Mouse (Mus musculus) embryo, embryonic 11.5 days (tissue): ENCODE data around the gene Lag3.
A peak's percentile ranks its signal among the peaks of the same experiment; 100 is the strongest.

Experiments used
- DNase-seq: peaks from one replicate; pipeline ENCODE4 v3.0.0-alpha.2; 2012; ENCODE audit warnings: low read depth, low spot score

Gene Lag3

GRCm38 (mm10) chr6:124920318-124921085 is 9.0 kb upstream of the Lag3 start:
- DNase-seq, result no peak

GRCm38 (mm10) chr6:124919695-124920317 is 8.3 kb upstream of the Lag3 start, which contains the start of gene Ptms:
Ptms (minus strand) TSS chr6:124920103.
- DNase-seq, result peak; percentile 92

GRCm38 (mm10) chr6:124918890-124919627 is 7.6 kb upstream of the Lag3 start:
- DNase-seq, result no peak

GRCm38 (mm10) chr6:124918331-124918690 is 6.8 kb upstream of the Lag3 start:
- DNase-seq, result no peak

GRCm38 (mm10) chr6:124917518-124918330 is 6.2 kb upstream of the Lag3 start:
- DNase-seq, result peak; percentile 82

- DNase-seq, result peak; percentile 79
Observed at GRCm38 (mm10) chr6:124916695-124917517, 5.4 kb upstream of the Lag3 start.

- no peak for DNase-seq
Observed at GRCm38 (mm10) chr6:124915942-124916694, 4.6 kb upstream of the Lag3 start.

- DNase-seq, result no peak
Observed at GRCm38 (mm10) chr6:124915160-124915941, 3.8 kb upstream of the Lag3 start.

GRCm38 (mm10) chr6:124914511-124914910 is 3.0 kb upstream of the Lag3 start:
- no peak for DNase-seq

GRCm38 (mm10) chr6:124913721-124914285 is 2.3 kb upstream of the Lag3 start:
- DNase-seq, result no peak

GRCm38 (mm10) chr6:124913214-124913613 is 1.7 kb upstream of the Lag3 start:
- no peak for DNase-seq

GRCm38 (mm10) chr6:124910032-124910431 is 1.5 kb downstream of the Lag3 start:
- no peak for DNase-seq

- DNase-seq, result no peak
Observed at GRCm38 (mm10) chr6:124907767-124908166, 3.7 kb downstream of the Lag3 start.

GRCm38 (mm10) chr6:124904991-124905860 is 6.3 kb downstream of the Lag3 start:
- DNase-seq, result no peak

- peak; percentile 72 for DNase-seq
Observed at GRCm38 (mm10) chr6:124904161-124904981, 7.1 kb downstream of the Lag3 start.

- peak; percentile 89 for DNase-seq
Observed at GRCm38 (mm10) chr6:124903580-124904151, 7.8 kb downstream of the Lag3 start.

- no peak for DNase-seq
Observed at GRCm38 (mm10) chr6:124901851-124902250, 9.7 kb downstream of the Lag3 start.
